Mouse (Mus musculus) stomach, embryonic 14.5 days (tissue): Measurements from ENCODE around the gene Dolk. TPM values are rescaled to one million over a fixed set of nuclear protein-coding genes. Genes with fewer than 3 reads are reported as not detected.

ENCODE experiments used
- ATAC-seq: fragments of 200-750 bp; cut with Nextera tagmentation; 2 replicates; pipeline ENCODE4 v1.8.0; 2017; ENCODE audit warnings: low read depth, moderate TSS enrichment; ENCODE audit not compliant: insufficient number of reproducible peaks, insufficient read depth, low FRiP score
- H3K27ac ChIP-seq: fragments of 300-500 bp; sonication (generic); 2 replicates; pipeline ENCODE4 v1.5.1; 2014; ENCODE audit warnings: mild to moderate bottlenecking, low read length, moderate library complexity, mixed read lengths
- H3K27me3 ChIP-seq: fragments of 300-500 bp; sonication (generic); 2 replicates; pipeline ENCODE4 v1.6.1; 2014; ENCODE audit warnings: low read length, control low read depth, mixed read lengths; ENCODE audit not compliant: control insufficient read depth, insufficient read depth
- H3K36me3 ChIP-seq: fragments of 300-500 bp; sonication (generic); 2 replicates; pipeline ENCODE4 v1.6.1; 2014; ENCODE audit warnings: mild to moderate bottlenecking, control low read depth, low read length, moderate library complexity, mixed read lengths; ENCODE audit not compliant: control insufficient read depth, insufficient read depth
- H3K4me1 ChIP-seq: fragments of 300-500 bp; sonication (generic); 2 replicates; pipeline ENCODE4 v1.6.1; 2014; ENCODE audit warnings: low read length, control low read depth, mixed read lengths; ENCODE audit not compliant: control insufficient read depth, insufficient read depth
- H3K4me2 ChIP-seq: fragments of 300-500 bp; sonication (generic); replicated peaks from 2 replicates; pipeline ENCODE4 v1.6.1; 2014; ENCODE audit warnings: low read depth, low read length, control low read depth
- H3K4me3 ChIP-seq: fragments of 300-500 bp; sonication (generic); 2 replicates; pipeline ENCODE4 v1.5.1; 2014; ENCODE audit warnings: low read depth, low read length, control low read depth
- H3K9ac ChIP-seq: fragments of 300-500 bp; sonication (generic); replicated peaks from 2 replicates; pipeline ENCODE4 v1.6.1; 2014; ENCODE audit warnings: low read depth, mild to moderate bottlenecking, control low read depth, low read length, moderate library complexity, mixed read lengths
- H3K9me3 ChIP-seq: fragments of 300-500 bp; sonication (generic); 2 replicates; pipeline ENCODE4 v1.6.1; 2016; ENCODE audit warnings: low read depth, low read length, control low read depth; ENCODE audit not compliant: control insufficient read depth
- WGBS: fragments of 180-500 bp; shearing (Covaris S2); extraction: QIAGEN DNeasy Blood & Tissue Kit; methylation state at CpG from one replicate; pipeline ENCODE4 v1.1.7; 2014; 5-methylcytosine and 5-hydroxymethylcytosine counted together
- polyA plus RNA-seq: library from polyadenylated mRNA; unstranded; fragments of >200 nt; fragmentation: Nextera tagmentation; extraction: Ambion mirVana; gene quantifications from 2 replicates; pipeline ENCODE4 v1.2.1, GENCODE M21; 2014

The Dolk gene
- polyA plus RNA-seq, 1 experiment from 2014 or later, result 32.0 TPM

DNA sequence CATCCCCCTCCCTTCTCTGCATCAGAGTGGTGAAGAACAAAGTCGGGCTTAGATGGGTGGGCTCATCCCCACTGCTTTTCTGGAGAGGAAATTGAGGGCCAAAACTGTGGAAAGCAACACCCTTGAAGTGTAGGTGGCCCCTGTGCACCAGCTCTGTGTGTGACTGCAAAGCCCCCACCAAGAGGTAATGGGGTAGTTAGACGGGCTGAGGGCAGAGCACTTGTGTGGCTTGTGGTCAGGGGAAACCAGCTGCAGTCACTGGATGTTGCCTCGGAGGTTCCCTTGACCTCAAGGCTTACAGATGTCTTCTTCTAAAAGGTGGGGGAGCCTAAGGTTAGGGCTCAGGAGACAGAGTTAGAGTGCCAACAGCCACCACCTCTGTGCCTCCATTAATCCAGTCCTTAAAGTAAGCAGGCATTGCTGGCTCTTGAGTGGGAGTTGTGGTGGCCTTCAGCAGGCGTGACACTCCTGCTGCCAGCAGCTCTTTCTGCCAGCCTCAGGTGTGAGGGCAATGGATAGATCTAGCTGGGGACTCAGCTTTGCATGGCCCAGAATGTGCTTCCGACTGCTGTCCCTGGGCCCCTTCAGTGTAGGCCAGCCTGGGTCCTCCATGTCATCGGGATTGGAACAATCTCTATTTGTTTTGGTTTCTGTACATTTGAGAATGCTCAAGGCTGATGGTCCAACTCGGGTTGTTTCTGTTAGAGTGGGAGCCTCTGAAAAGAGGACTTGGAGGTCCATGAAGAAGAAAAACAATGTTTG, 28.3 kb downstream of the Dolk start:
- Histone ChIP-seq H3K4me2 (no peak overlapping the region), H3K27me3 (no peaks in the 10 kb centered on the region), H3K9ac (no peak overlapping the region), H3K36me3 (peaks cover 75% of the 10 kb centered on the region), H3K4me3 (no peak overlapping the region), H3K27ac (no peak overlapping the region), H3K4me1 (peaks cover under 1% of the 10 kb centered on the region; the same call in 1 of the 2 replicates), H3K9me3 (no peaks in the 10 kb centered on the region)
- 81% methylated on average over 7 of the region's 7 CpGs for WGBS
- no peak for ATAC-seq

- WGBS, result 94% methylated on average over 30 of the region's 30 CpGs
- no peak overlapping the region for H3K4me3 ChIP-seq
- H3K27ac ChIP-seq, result no peak overlapping the region
- H3K9me3 ChIP-seq, result no peaks in the 10 kb centered on the region
- no peak for ATAC-seq
- H3K27me3 ChIP-seq, result no peaks in the 10 kb centered on the region
- H3K4me2 ChIP-seq, result no peak overlapping the region
- H3K9ac ChIP-seq, result no peak overlapping the region
- peaks cover 68% of the 10 kb centered on the region for H3K36me3 ChIP-seq
- peaks cover 5% of the 10 kb centered on the region; the same call in 1 of the 2 replicates for H3K4me1 ChIP-seq
Measured at GRCm38 (mm10) chr2:30256616-30257350, 29.4 kb downstream of the Dolk start.

DNA sequence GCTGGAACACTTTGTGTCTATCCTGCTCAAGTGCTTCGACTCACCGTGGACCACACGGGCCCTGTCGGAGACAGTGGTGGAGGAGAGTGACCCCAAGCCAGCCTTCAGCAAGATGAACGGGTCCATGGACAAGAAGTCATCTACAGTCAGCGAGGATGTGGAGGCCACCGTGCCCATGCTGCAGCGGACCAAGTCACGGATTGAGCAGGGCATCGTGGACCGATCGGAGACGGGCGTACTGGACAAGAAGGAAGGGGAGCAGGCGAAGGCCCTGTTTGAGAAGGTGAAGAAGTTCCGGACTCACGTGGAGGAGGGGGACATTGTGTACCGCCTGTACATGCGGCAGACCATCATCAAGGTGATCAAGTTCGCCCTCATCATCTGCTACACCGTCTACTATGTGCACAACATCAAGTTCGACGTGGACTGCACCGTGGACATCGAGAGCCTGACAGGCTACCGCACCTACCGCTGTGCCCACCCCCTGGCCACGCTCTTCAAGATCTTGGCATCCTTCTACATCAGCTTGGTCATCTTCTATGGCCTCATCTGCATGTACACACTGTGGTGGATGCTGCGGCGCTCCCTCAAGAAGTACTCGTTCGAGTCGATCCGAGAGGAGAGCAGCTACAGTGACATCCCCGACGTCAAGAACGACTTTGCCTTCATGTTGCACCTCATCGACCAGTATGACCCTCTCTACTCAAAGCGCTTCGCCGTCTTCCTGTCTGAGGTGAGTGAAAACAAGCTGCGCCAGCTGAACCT, 30.3 kb downstream of the Dolk start:
- no peak overlapping the region for H3K27ac ChIP-seq
- H3K36me3 ChIP-seq, result peaks cover 59% of the 10 kb centered on the region
- H3K27me3 ChIP-seq, result no peaks in the 10 kb centered on the region
- H3K9ac ChIP-seq, result no peak overlapping the region
- peaks cover 7% of the 10 kb centered on the region; the same call in 1 of the 2 replicates for H3K4me1 ChIP-seq
- H3K4me3 ChIP-seq, result no peak overlapping the region
- ATAC-seq, result no peak
- WGBS, result 96% methylated on average over 42 of the region's 42 CpGs
- H3K4me2 ChIP-seq, result no peak overlapping the region
- no peaks in the 10 kb centered on the region for H3K9me3 ChIP-seq

DNA sequence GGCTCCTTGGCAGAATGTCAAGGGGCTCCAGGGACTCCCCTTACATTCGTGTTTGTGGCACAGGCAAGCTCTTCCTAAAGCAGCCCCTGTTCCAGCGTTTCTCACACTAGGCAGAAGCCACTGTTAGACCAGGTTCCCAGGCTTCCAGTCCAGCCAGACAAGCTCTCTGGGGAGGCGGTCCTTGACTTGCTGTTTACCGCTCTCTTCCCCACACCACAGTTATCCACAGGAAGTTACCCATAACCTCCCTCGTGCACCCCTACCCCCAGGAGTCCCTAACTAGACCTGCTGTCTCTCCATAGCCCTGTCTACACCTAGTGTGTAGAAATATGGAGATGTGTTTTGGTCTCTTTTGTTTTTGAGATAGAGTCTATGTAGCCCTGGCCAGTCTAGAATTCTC, 32.3 kb downstream of the Dolk start:
- H3K4me3 ChIP-seq, result no peak overlapping the region
- no peaks in the 10 kb centered on the region for H3K9me3 ChIP-seq
- H3K27ac ChIP-seq, result no peak overlapping the region
- WGBS, result 85% methylated on average over 5 of the region's 5 CpGs
- H3K36me3 ChIP-seq, result peaks cover 50% of the 10 kb centered on the region
- H3K27me3 ChIP-seq, result no peaks in the 10 kb centered on the region
- H3K4me2 ChIP-seq, result no peak overlapping the region
- no peak overlapping the region for H3K9ac ChIP-seq
- no peak for ATAC-seq
- peaks cover 7% of the 10 kb centered on the region; the same call in 1 of the 2 replicates for H3K4me1 ChIP-seq

DNA sequence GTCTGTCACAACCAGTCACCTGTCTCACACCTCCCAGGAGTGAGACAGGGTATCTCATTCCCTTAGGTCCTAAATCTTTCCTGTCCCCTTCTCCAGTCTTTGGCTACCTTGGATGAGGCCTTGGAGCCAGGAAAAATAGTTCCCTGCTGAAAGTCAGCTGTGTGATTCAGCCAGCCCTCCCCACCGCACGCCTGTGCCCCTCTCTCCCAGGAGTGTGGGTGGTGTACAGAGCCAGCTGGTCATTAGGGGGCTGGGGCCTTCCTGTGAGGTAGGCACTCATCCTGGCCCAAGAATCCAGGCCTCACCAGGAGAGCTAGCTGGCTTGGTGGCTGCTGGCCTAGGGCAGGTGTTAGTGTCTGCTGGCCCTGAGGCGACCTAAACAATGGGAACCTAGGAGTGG, 33.6 kb downstream of the Dolk start:
- no peak overlapping the region for H3K9ac ChIP-seq
- H3K9me3 ChIP-seq, result no peaks in the 10 kb centered on the region
- no peak overlapping the region for H3K4me3 ChIP-seq
- 63% methylated on average over 3 of the region's 3 CpGs for WGBS
- peaks cover 47% of the 10 kb centered on the region for H3K36me3 ChIP-seq
- H3K4me2 ChIP-seq, result no peak overlapping the region
- peaks cover 7% of the 10 kb centered on the region; the same call in 1 of the 2 replicates for H3K4me1 ChIP-seq
- H3K27me3 ChIP-seq, result no peaks in the 10 kb centered on the region
- ATAC-seq, result no peak
- peak overlapping the region; percentile 64 for H3K27ac ChIP-seq

DNA sequence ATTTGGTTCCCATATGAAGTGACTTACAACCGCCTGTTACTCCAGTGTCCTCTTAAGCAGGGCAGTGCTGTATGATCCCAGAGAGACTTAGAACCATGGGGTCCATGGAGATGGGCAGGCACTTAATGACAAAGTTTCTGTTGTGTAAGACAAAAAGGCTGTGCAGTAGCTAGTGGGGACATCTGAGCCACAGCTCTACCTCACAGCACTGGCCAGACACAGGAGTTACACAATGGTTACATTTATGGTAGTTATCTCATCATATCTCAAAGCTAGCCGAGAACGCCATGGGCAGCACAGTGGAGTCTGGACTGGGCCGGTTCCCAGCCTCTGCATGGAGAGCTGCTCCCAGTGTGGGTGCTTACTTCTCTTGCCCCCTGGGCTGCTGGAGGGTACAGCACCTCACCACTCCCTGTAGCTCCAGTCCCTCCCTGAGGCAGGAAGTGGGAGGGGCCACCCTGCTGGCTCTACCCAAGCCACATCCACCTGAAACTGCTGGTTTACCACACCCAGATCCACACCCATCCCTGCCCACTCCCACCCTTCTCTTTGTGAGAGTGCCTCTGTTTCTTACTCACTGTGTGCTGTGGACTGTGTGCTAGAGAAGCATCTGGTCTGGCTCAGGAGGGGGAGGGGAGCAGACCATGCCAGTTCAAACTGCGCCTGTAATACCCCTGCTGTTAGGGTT, 34.6 kb downstream of the Dolk start:
- H3K36me3 ChIP-seq, result peaks cover 38% of the 10 kb centered on the region
- H3K4me1 ChIP-seq, result peaks cover 7% of the 10 kb centered on the region; the same call in 1 of the 2 replicates
- 67% methylated on average over 5 of the region's 5 CpGs for WGBS
- H3K27ac ChIP-seq, result peak overlapping the region; percentile 70
- no peak overlapping the region for H3K4me2 ChIP-seq
- no peak overlapping the region for H3K4me3 ChIP-seq
- no peaks in the 10 kb centered on the region for H3K27me3 ChIP-seq
- H3K9ac ChIP-seq, result no peak overlapping the region
- H3K9me3 ChIP-seq, result no peaks in the 10 kb centered on the region
- ATAC-seq, result peak; percentile 96

- H3K27ac ChIP-seq, result no peak overlapping the region
- no peak overlapping the region for H3K9ac ChIP-seq
- H3K4me1 ChIP-seq, result peaks cover 7% of the 10 kb centered on the region; the same call in 1 of the 2 replicates
- no peaks in the 10 kb centered on the region for H3K9me3 ChIP-seq
- 88% methylated on average over 10 of the region's 10 CpGs for WGBS
- ATAC-seq, result no peak
- H3K36me3 ChIP-seq, result peaks cover 27% of the 10 kb centered on the region
- H3K4me2 ChIP-seq, result no peak overlapping the region
- no peak overlapping the region for H3K4me3 ChIP-seq
- no peaks in the 10 kb centered on the region for H3K27me3 ChIP-seq
Measured at GRCm38 (mm10) chr2:30250166-30251128, 35.7 kb downstream of the Dolk start.
